Mouse (Mus musculus) kidney, embryonic 15.5 days (tissue): ENCODE measurements around the gene Agps. TPM values are rescaled to one million over a fixed set of nuclear protein-coding genes. Genes with fewer than 3 reads are reported as not detected.

Experiments
- ATAC-seq: fragments of 200-750 bp; cut with Nextera tagmentation; replicated peaks from 2 replicates; pipeline ENCODE4 v1.8.0; 2017; ENCODE audit warnings: moderate TSS enrichment; ENCODE audit not compliant: low FRiP score
- H3K27ac ChIP-seq: fragments of 300-500 bp; sonication (generic); 2 replicates; pipeline ENCODE4 v1.5.1; 2015; ENCODE audit warnings: mild to moderate bottlenecking, inconsistent platforms
- H3K27me3 ChIP-seq: fragments of 300-500 bp; sonication (generic); 2 replicates; pipeline ENCODE4 v1.6.1; 2015; ENCODE audit warnings: inconsistent platforms
- H3K36me3 ChIP-seq: fragments of 300-500 bp; sonication (generic); 2 replicates; pipeline ENCODE4 v1.6.1; 2015; ENCODE audit warnings: inconsistent platforms
- H3K4me1 ChIP-seq: fragments of 300-500 bp; sonication (generic); 2 replicates; pipeline ENCODE4 v1.6.1; 2015; ENCODE audit warnings: inconsistent platforms
- H3K4me2 ChIP-seq: fragments of 300-500 bp; sonication (generic); 2 replicates; pipeline ENCODE4 v1.6.1; 2015; ENCODE audit warnings: moderate library complexity, mild to moderate bottlenecking, inconsistent platforms
- H3K4me3 ChIP-seq: fragments of 300-500 bp; sonication (generic); replicated peaks from 2 replicates; pipeline ENCODE4 v1.5.1; 2015; ENCODE audit warnings: mild to moderate bottlenecking, inconsistent platforms
- H3K9ac ChIP-seq: fragments of 300-500 bp; sonication (generic); 2 replicates; pipeline ENCODE4 v1.6.1; 2015; ENCODE audit warnings: mild to moderate bottlenecking, inconsistent platforms
- H3K9me3 ChIP-seq: fragments of 300-500 bp; sonication (generic); replicated peaks from 2 replicates; pipeline ENCODE4 v1.6.1; 2016; ENCODE audit warnings: inconsistent platforms
- WGBS: fragments of 180-500 bp; shearing (Covaris S2); methylation state at CpG from one replicate; pipeline ENCODE4 v1.1.7; 2015; ENCODE audit warnings: mixed read lengths; 5-methylcytosine and 5-hydroxymethylcytosine counted together
- polyA plus RNA-seq: library from polyadenylated mRNA; unstranded; fragments of >200 nt; fragmentation: Nextera tagmentation; extraction: Ambion mirVana; gene quantifications from 2 replicates; pipeline ENCODE4 v1.2.1, GENCODE M21; 2015

Agps gene
- polyA plus RNA-seq, 1 experiment from 2014 or later = 39.1 TPM

GRCm38 (mm10) chr2:75832781-75833180 lies 804 bp downstream of the Agps start:
- H3K27ac ChIP-seq = peak overlapping the region; percentile 88
- peak overlapping the region; percentile 93 for H3K4me3 ChIP-seq
- H3K9ac ChIP-seq = peak overlapping the region; percentile 93
- H3K4me2 ChIP-seq = peak overlapping the region; percentile 80
- no peak for ATAC-seq
- WGBS = 0% methylated on average over 5 of the region's 5 CpGs
- no peaks in the 10 kb centered on the region for H3K27me3 ChIP-seq
- no peaks in the 10 kb centered on the region; the same call in 1 of the 2 replicates for H3K36me3 ChIP-seq
- H3K9me3 ChIP-seq = no peaks in the 10 kb centered on the region
- H3K4me1 ChIP-seq = peaks cover 39% of the 10 kb centered on the region

GRCm38 (mm10) chr2:75834492-75834891 lies 2.5 kb downstream of the Agps start:
- H3K9me3 ChIP-seq = no peaks in the 10 kb centered on the region
- no peaks in the 10 kb centered on the region for H3K27me3 ChIP-seq
- 81% methylated on average over 2 of the region's 2 CpGs for WGBS
- no peak overlapping the region for H3K9ac ChIP-seq
- no peaks in the 10 kb centered on the region; the same call in 1 of the 2 replicates for H3K36me3 ChIP-seq
- ATAC-seq = no peak
- 0 out of 2 replicates have a peak overlapping the region, but pooled peaks have one; percentile 80 for H3K4me2 ChIP-seq
- H3K4me1 ChIP-seq = peaks cover 45% of the 10 kb centered on the region
- no peak overlapping the region for H3K4me3 ChIP-seq
- no peak overlapping the region for H3K27ac ChIP-seq

GRCm38 (mm10) chr2:75842302-75842701 lies 10.3 kb downstream of the Agps start:
- Histone ChIP-seq H3K9me3 (no peaks in the 10 kb centered on the region), H3K4me3 (no peak overlapping the region), H3K4me1 (0 out of 2 replicates have a peak, but pooled peaks cover 11% of the 10 kb centered on the region), H3K9ac (no peak overlapping the region), H3K27me3 (no peaks in the 10 kb centered on the region), H3K27ac (no peak overlapping the region), H3K4me2 (no peak overlapping the region), H3K36me3 (no peaks in the 10 kb centered on the region)
- ATAC-seq = no peak
- 78% methylated on average over 2 of the region's 2 CpGs for WGBS

GRCm38 (mm10) chr2:75847708-75848107 lies 15.7 kb downstream of the Agps start:
- peaks cover 9% of the 10 kb centered on the region; the same call in 1 of the 2 replicates for H3K4me1 ChIP-seq
- no peaks in the 10 kb centered on the region for H3K9me3 ChIP-seq
- no peak overlapping the region for H3K4me3 ChIP-seq
- no peak for ATAC-seq
- H3K4me2 ChIP-seq = no peak overlapping the region
- H3K27me3 ChIP-seq = no peaks in the 10 kb centered on the region
- WGBS = 92% methylated on average over 1 of the region's 1 CpGs
- no peak overlapping the region for H3K27ac ChIP-seq
- H3K36me3 ChIP-seq = 0 out of 2 replicates have a peak, but pooled peaks cover 7% of the 10 kb centered on the region
- no peak overlapping the region for H3K9ac ChIP-seq

- H3K27ac ChIP-seq = no peak overlapping the region
Observed at GRCm38 (mm10) chr2:75852483-75852882, 20.5 kb downstream of the Agps start.

GRCm38 (mm10) chr2:75854136-75854535 lies 22.2 kb downstream of the Agps start:
- no peak overlapping the region for H3K4me2 ChIP-seq
- H3K4me3 ChIP-seq = no peak overlapping the region
- 25% methylated on average over 3 of the region's 3 CpGs for WGBS
- H3K9ac ChIP-seq = no peak overlapping the region
- H3K27me3 ChIP-seq = no peaks in the 10 kb centered on the region
- peaks cover 4% of the 10 kb centered on the region; the same call in 1 of the 2 replicates for H3K4me1 ChIP-seq
- 0 out of 2 replicates have a peak overlapping the region, but pooled peaks have one; percentile 16 for H3K27ac ChIP-seq
- 0 out of 2 replicates have a peak, but pooled peaks have one; percentile 60 for ATAC-seq
- H3K9me3 ChIP-seq = no peaks in the 10 kb centered on the region
- H3K36me3 ChIP-seq = peaks cover 38% of the 10 kb centered on the region

More at GRCm38 (mm10) chr2:75852483-75852882, 20.5 kb downstream of the Agps start:
- no peak overlapping the region for H3K4me3 ChIP-seq
- H3K4me1 ChIP-seq = peaks cover 4% of the 10 kb centered on the region; the same call in 1 of the 2 replicates
- H3K9ac ChIP-seq = no peak overlapping the region
- H3K36me3 ChIP-seq = peaks cover 25% of the 10 kb centered on the region
- ATAC-seq = no peak
- H3K27me3 ChIP-seq = no peaks in the 10 kb centered on the region
- H3K9me3 ChIP-seq = no peaks in the 10 kb centered on the region
- WGBS = 91% methylated on average over 2 of the region's 2 CpGs
- H3K4me2 ChIP-seq = no peak overlapping the region

GRCm38 (mm10) chr2:75861115-75861514 lies 29.1 kb downstream of the Agps start:
- ATAC-seq = no peak
- Histone ChIP-seq H3K9me3 (no peaks in the 10 kb centered on the region), H3K27me3 (no peaks in the 10 kb centered on the region), H3K36me3 (peaks cover 49% of the 10 kb centered on the region), H3K4me3 (no peak overlapping the region), H3K9ac (no peak overlapping the region), H3K27ac (no peak overlapping the region), H3K4me2 (no peak overlapping the region), H3K4me1 (no peaks in the 10 kb centered on the region)
- 95% methylated on average over 3 of the region's 3 CpGs for WGBS

GRCm38 (mm10) chr2:75869604-75870003 lies 37.6 kb downstream of the Agps start:
- Histone ChIP-seq H3K27me3 (no peaks in the 10 kb centered on the region), H3K4me3 (no peak overlapping the region), H3K4me1 (no peaks in the 10 kb centered on the region), H3K9ac (no peak overlapping the region), H3K36me3 (peaks cover 41% of the 10 kb centered on the region), H3K4me2 (no peak overlapping the region), H3K9me3 (no peaks in the 10 kb centered on the region), H3K27ac (no peak overlapping the region)
- WGBS = 90% methylated on average over 2 of the region's 2 CpGs
- ATAC-seq = 0 out of 2 replicates have a peak, but pooled peaks have one; percentile 25

- Histone ChIP-seq H3K36me3 (peaks cover 37% of the 10 kb centered on the region), H3K27me3 (no peaks in the 10 kb centered on the region), H3K4me1 (no peaks in the 10 kb centered on the region), H3K27ac (no peak overlapping the region), H3K9ac (no peak overlapping the region), H3K9me3 (no peaks in the 10 kb centered on the region), H3K4me2 (no peak overlapping the region), H3K4me3 (no peak overlapping the region)
- no peak for ATAC-seq
- WGBS = 75% methylated on average over 3 of the region's 3 CpGs
Observed at GRCm38 (mm10) chr2:75874008-75874559, 42.1 kb downstream of the Agps start.

GRCm38 (mm10) chr2:75879791-75880190 lies 47.8 kb downstream of the Agps start:
- WGBS = 51% methylated on average over 3 of the region's 3 CpGs

GRCm38 (mm10) chr2:75883543-75883942 lies 51.6 kb downstream of the Agps start:
- H3K36me3 ChIP-seq = peaks cover 30% of the 10 kb centered on the region
- H3K4me1 ChIP-seq = no peaks in the 10 kb centered on the region
- H3K4me3 ChIP-seq = no peak overlapping the region
- no peak overlapping the region for H3K4me2 ChIP-seq
- no peaks in the 10 kb centered on the region for H3K9me3 ChIP-seq
- no peak overlapping the region for H3K27ac ChIP-seq
- no peak overlapping the region for H3K9ac ChIP-seq
- ATAC-seq = no peak
- WGBS = 46% methylated on average over 1 of the region's 1 CpGs
- H3K27me3 ChIP-seq = no peaks in the 10 kb centered on the region

More at GRCm38 (mm10) chr2:75879791-75880190, 47.8 kb downstream of the Agps start:
- Histone ChIP-seq H3K9me3 (no peaks in the 10 kb centered on the region), H3K4me1 (no peaks in the 10 kb centered on the region), H3K27ac (no peak overlapping the region), H3K9ac (no peak overlapping the region), H3K36me3 (peaks cover 27% of the 10 kb centered on the region), H3K27me3 (no peaks in the 10 kb centered on the region), H3K4me2 (no peak overlapping the region), H3K4me3 (no peak overlapping the region)
- no peak for ATAC-seq

GRCm38 (mm10) chr2:75891981-75892380 lies 60.0 kb downstream of the Agps start:
- Histone ChIP-seq H3K36me3 (peaks cover 22% of the 10 kb centered on the region), H3K27ac (no peak overlapping the region), H3K9me3 (no peaks in the 10 kb centered on the region), H3K9ac (no peak overlapping the region), H3K4me1 (no peaks in the 10 kb centered on the region), H3K4me3 (no peak overlapping the region), H3K27me3 (no peaks in the 10 kb centered on the region), H3K4me2 (no peak overlapping the region)
- no peak for ATAC-seq
- WGBS = 73% methylated on average over 4 of the region's 4 CpGs
